Mouse (Mus musculus): Measurements from ENCODE around the gene Ifitm1. TPM values are rescaled to one million over a fixed set of nuclear protein-coding genes. Genes with fewer than 3 reads are reported as not detected.
"Not testable (repeated sequence)": the region's sequence is repeated elsewhere in the genome, so short reads cannot be mapped to it uniquely, and the experiment has no call there.

Ifitm1 gene
- total and polyA plus RNA-seq, 2 experiments from 2014 or later = 24.0 to 39.5 TPM

- H3K27ac ChIP-seq = no peak overlapping the region
- no peak overlapping the region for H3K4me3 ChIP-seq (ENCODE audit: low read length)
- no peaks in the 10 kb centered on the region for H3K9me3 ChIP-seq (ENCODE audit: low read length)
- H3K36me3 ChIP-seq (ENCODE audit: insufficient read depth, low read length) = no peaks in the 10 kb centered on the region
- peak; percentile 77 for TF ChIP-seq CTCF (IDR thresholded peaks at IDR 0.05; ENCODE audit: low read depth)
- peak overlapping the region; percentile 36 for H3K4me2 ChIP-seq (ENCODE audit: low read depth, low read length)
- H3K4me1 ChIP-seq (ENCODE audit: insufficient read depth, low read length) = no peaks in the 10 kb centered on the region
- WGBS = 8% methylated on average over 20 of the region's 20 CpGs
- ATAC-seq (peak; percentile 83), DNase-seq (ENCODE audit: low spot score) (peak; percentile 65)
- no peak overlapping the region for H3K9ac ChIP-seq (replicated peaks; ENCODE audit: low read length)
- no peaks in the 10 kb centered on the region for H3K27me3 ChIP-seq (ENCODE audit: insufficient read depth, low read length)
These were observed 42.1 kb downstream of the Ifitm1 start for GRCm38 (mm10) chr7:141008938-141009660.

- Histone ChIP-seq H3K4me1 (ENCODE audit: insufficient read depth, low read length) (no peaks in the 10 kb centered on the region), H3K4me3 (ENCODE audit: low read length) (0 out of 2 replicates have a peak overlapping the region, but pooled peaks have one; percentile 3), H3K27ac (no peak overlapping the region), H3K27me3 (ENCODE audit: insufficient read depth, low read length) (no peaks in the 10 kb centered on the region), H3K4me2 (ENCODE audit: low read depth, low read length) (peak overlapping the region; percentile 36), H3K36me3 (ENCODE audit: insufficient read depth, low read length) (no peaks in the 10 kb centered on the region), H3K9ac (replicated peaks; ENCODE audit: low read length) (no peak overlapping the region), H3K9me3 (ENCODE audit: low read length) (no peaks in the 10 kb centered on the region)
- DNase-seq (ENCODE audit: low spot score) = no peak
- no peak for ATAC-seq
- TF ChIP-seq CTCF (IDR thresholded peaks at IDR 0.05; ENCODE audit: low read depth) = no peak
- WGBS = 88% methylated on average over 9 of the region's 9 CpGs
These were observed 42.6 kb downstream of the Ifitm1 start for GRCm38 (mm10) chr7:141009665-141010064.

DNA sequence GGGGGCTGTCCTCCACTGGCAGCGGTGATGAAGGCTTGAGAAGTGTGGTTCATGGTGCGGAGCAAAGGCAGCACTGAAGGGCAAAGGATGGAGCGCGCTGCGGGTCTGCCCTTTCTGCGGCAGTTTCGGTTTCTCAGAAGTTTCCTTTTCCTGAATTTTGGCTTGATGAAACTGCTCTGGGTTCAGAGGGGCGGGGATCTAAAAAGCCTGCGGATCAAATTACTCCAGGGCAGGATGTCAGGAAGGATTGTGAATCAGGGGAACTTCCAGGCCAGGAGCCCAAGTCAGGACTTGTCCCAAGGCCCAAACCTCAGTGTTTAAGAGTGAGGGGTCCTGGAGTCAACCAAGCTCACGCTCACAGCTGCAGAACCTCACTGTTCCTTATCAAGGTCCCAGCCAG is 43.6 kb downstream of the Ifitm1 start, which contains the start of gene Ifitm3:
Gene Ifitm3 (minus strand): TSS at position 178 of the 400 bp plus-strand sequence.
- ATAC-seq (no peak), DNase-seq (ENCODE audit: low spot score) (peak; percentile 4)
- no peaks in the 10 kb centered on the region for H3K36me3 ChIP-seq (ENCODE audit: insufficient read depth, low read length)
- no peaks in the 10 kb centered on the region for H3K9me3 ChIP-seq (ENCODE audit: low read length)
- H3K4me3 ChIP-seq (ENCODE audit: low read length) = peak within 1 kb of the TSS; percentile 3; the same call in 1 of the 2 replicates
- no peak within 1 kb of the TSS for H3K27ac ChIP-seq
- no peak within 1 kb of the TSS for H3K9ac ChIP-seq (replicated peaks; ENCODE audit: low read length)
- peak within 1 kb of the TSS; percentile 36 for H3K4me2 ChIP-seq (ENCODE audit: low read depth, low read length)
- 36% methylated on average over 10 of the region's 10 CpGs for WGBS
- TF ChIP-seq CTCF (IDR thresholded peaks at IDR 0.05; ENCODE audit: low read depth) = no peak
- no peaks in the 10 kb centered on the region for H3K4me1 ChIP-seq (ENCODE audit: insufficient read depth, low read length)
- H3K27me3 ChIP-seq (ENCODE audit: insufficient read depth, low read length) = no peaks in the 10 kb centered on the region

- ATAC-seq = no peak
- no peak for DNase-seq (ENCODE audit: low spot score)
- no peaks in the 10 kb centered on the region for H3K4me1 ChIP-seq (ENCODE audit: insufficient read depth, low read length)
- no peaks in the 10 kb centered on the region for H3K9me3 ChIP-seq (ENCODE audit: low read length)
- no peak overlapping the region for H3K9ac ChIP-seq (replicated peaks; ENCODE audit: low read length)
- H3K4me2 ChIP-seq (ENCODE audit: low read depth, low read length) = no peak overlapping the region
- H3K27ac ChIP-seq = no peak overlapping the region
- TF ChIP-seq CTCF (IDR thresholded peaks at IDR 0.05; ENCODE audit: low read depth) = no peak
- H3K27me3 ChIP-seq (ENCODE audit: insufficient read depth, low read length) = no peaks in the 10 kb centered on the region
- H3K4me3 ChIP-seq (ENCODE audit: low read length) = no peak overlapping the region
- WGBS = 90% methylated on average over 7 of the region's 7 CpGs
- H3K36me3 ChIP-seq (ENCODE audit: insufficient read depth, low read length) = no peaks in the 10 kb centered on the region
These were observed 44.3 kb downstream of the Ifitm1 start for GRCm38 (mm10) chr7:141011238-141011770.

GRCm38 (mm10) chr7:141016707-141017697 is 50.0 kb downstream of the Ifitm1 start:
- H3K27ac ChIP-seq = no peak overlapping the region
- H3K4me2 ChIP-seq (ENCODE audit: low read depth, low read length) = no peak overlapping the region
- ATAC-seq = no peak
- H3K27me3 ChIP-seq (ENCODE audit: insufficient read depth, low read length) = no peaks in the 10 kb centered on the region
- no peaks in the 10 kb centered on the region for H3K9me3 ChIP-seq (ENCODE audit: low read length)
- DNase-seq (ENCODE audit: low spot score) = no peak
- no peak overlapping the region for H3K9ac ChIP-seq (replicated peaks; ENCODE audit: low read length)
- no peaks in the 10 kb centered on the region for H3K36me3 ChIP-seq (ENCODE audit: insufficient read depth, low read length)
- TF ChIP-seq CTCF (IDR thresholded peaks at IDR 0.05; ENCODE audit: low read depth) = peak; percentile 29
- WGBS = 86% methylated on average over 10 of the region's 10 CpGs
- no peaks in the 10 kb centered on the region for H3K4me1 ChIP-seq (ENCODE audit: insufficient read depth, low read length)
- no peak overlapping the region for H3K4me3 ChIP-seq (ENCODE audit: low read length)

- H3K27me3 ChIP-seq (ENCODE audit: insufficient read depth, low read length); H3K4me3 ChIP-seq (ENCODE audit: low read length); H3K9me3 ChIP-seq (ENCODE audit: low read length); H3K9ac ChIP-seq (replicated peaks; ENCODE audit: low read length); DNase-seq (ENCODE audit: low spot score); ATAC-seq; H3K4me2 ChIP-seq (ENCODE audit: low read depth, low read length); H3K36me3 ChIP-seq (ENCODE audit: insufficient read depth, low read length); H3K4me1 ChIP-seq (ENCODE audit: insufficient read depth, low read length); H3K27ac ChIP-seq: not testable (repeated sequence)
- 86% methylated on average over 1 of the region's 1 CpGs for WGBS
These were observed 50.8 kb downstream of the Ifitm1 start, which contains the start of gene Ifitm6 for GRCm38 (mm10) chr7:141017824-141018223. TSS of gene Ifitm6 (minus strand) at chr7:141017924.

Data from hindbrain, postnatal 0 days (tissue).